Mouse (Mus musculus): ENCODE data around the gene Hoxc5. TPM values are rescaled to one million over a fixed set of nuclear protein-coding genes. Genes with fewer than 3 reads are reported as not detected.

Hoxc5 gene
- total and polyA plus RNA-seq, 2 experiments from 2014 or later, result 0.15 TPM; not detected in 1

DNA sequence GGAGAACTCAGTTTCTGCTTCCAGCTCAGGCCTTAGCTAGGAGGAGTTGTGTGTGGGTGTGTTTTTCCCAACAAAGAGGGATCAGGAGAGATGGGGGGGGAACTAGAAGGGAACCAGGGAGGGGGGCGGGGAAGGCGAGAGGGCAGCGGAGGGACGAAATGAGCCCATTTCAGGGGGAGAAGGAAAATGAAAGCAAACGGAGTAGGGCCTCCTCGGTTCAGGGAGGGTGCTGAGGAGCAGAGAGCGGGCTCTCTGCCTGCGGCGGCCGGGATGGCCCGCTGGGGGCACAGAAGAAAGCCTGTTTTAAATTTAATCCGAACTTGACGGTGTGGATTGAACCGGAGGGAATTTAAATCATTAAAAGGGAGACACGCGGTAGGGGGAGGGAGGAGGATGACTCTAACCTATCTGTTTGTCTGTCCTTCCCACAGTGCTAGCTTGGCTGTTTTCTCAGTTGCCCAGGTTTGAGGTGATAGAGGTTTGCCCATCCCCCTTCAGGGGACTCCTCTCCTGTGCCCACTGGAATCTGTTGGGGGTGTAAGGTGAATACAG, 10.3 kb downstream of the Hoxc5 start:
- H3K9ac ChIP-seq (replicated peaks; ENCODE audit: low read depth, low read length), result no peak overlapping the region
- no peak overlapping the region for H3K27ac ChIP-seq (ENCODE audit: low read depth)
- TF ChIP-seq EP300 (IDR thresholded peaks at IDR 0.05; ENCODE audit: low read depth), result no peak
- no peak for TF ChIP-seq CTCF (IDR thresholded peaks at IDR 0.05; ENCODE audit: low read depth)
- peak overlapping the region; percentile 31 for H3K4me3 ChIP-seq (ENCODE audit: low read depth, low read length)
- peaks cover 100% of the 10 kb centered on the region for H3K27me3 ChIP-seq (ENCODE audit: control insufficient read depth, insufficient read depth, low read length)
- H3K4me2 ChIP-seq (ENCODE audit: low read depth, low read length), result peak overlapping the region; percentile 47
- DNase-seq (ENCODE audit: low spot score) (no peak), ATAC-seq (ENCODE audit: insufficient read depth, low read depth) (no peak)
- peaks cover 12% of the 10 kb centered on the region for H3K4me1 ChIP-seq (ENCODE audit: control insufficient read depth, insufficient read depth)
- 2% methylated on average over 16 of the region's 16 CpGs for WGBS
- H3K9me3 ChIP-seq (replicated peaks; ENCODE audit: control insufficient read depth, low read length), result no peaks in the 10 kb centered on the region
- no peaks in the 10 kb centered on the region for H3K36me3 ChIP-seq (replicated peaks; ENCODE audit: control insufficient read depth, insufficient read depth, low read length)

DNA sequence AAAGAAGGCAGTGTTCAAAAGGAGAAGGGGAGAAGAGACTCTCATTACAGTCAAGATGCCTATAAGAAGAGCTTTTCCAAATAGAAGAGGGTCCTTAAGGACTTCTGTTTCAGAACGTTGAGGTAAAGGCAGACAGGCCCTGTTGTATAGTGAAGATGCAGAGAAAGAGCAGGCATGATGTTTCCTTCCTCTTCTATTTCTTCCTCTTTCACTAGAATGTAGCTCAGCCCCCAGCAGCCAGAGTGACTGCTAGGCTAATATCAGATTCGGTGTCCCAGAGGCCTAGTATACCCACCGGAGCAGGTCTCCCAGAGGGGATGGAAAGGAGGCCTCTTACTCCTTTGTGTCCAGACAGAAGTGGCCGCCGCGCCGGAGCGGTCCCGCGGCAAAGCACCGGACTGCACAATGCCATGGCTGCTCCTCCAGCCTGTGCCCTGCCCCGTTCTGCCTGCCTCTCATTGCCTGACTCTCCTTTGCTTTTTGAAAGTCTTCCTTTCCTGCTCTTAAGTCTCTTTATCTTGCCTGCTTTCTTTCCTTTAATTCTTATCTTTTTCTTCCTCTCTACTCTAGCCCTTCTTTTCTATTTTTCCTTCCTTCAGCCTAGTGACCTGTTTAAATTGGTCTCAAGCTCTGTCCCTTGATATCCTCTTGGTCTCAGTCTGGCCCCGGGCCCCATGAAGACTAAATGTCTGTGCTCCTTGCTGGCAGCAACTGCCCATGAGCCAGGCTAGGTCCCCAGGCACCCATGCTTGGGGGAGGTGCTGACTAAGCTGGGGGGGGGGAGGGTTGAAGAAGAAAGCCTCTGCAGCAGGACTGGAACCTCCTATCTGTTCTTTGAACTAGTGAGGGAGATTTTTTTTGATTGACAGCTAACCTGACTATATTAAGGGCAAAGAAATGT, 11.6 kb downstream of the Hoxc5 start:
- H3K36me3 ChIP-seq (replicated peaks; ENCODE audit: control insufficient read depth, insufficient read depth, low read length), result no peaks in the 10 kb centered on the region
- no peak overlapping the region for H3K4me3 ChIP-seq (ENCODE audit: low read depth, low read length)
- H3K9ac ChIP-seq (replicated peaks; ENCODE audit: low read depth, low read length), result no peak overlapping the region
- ATAC-seq (ENCODE audit: insufficient read depth, low read depth), result no peak
- H3K27ac ChIP-seq (ENCODE audit: low read depth), result no peak overlapping the region
- no peaks in the 10 kb centered on the region for H3K9me3 ChIP-seq (replicated peaks; ENCODE audit: control insufficient read depth, low read length)
- no peak for DNase-seq (ENCODE audit: low spot score)
- WGBS, result 16% methylated on average over 13 of the region's 13 CpGs
- no peak for TF ChIP-seq EP300 (IDR thresholded peaks at IDR 0.05; ENCODE audit: low read depth)
- TF ChIP-seq CTCF (IDR thresholded peaks at IDR 0.05; ENCODE audit: low read depth), result no peak
- H3K4me2 ChIP-seq (ENCODE audit: low read depth, low read length), result no peak overlapping the region
- H3K4me1 ChIP-seq (ENCODE audit: control insufficient read depth, insufficient read depth), result peaks cover 12% of the 10 kb centered on the region
- H3K27me3 ChIP-seq (ENCODE audit: control insufficient read depth, insufficient read depth, low read length), result peaks cover 100% of the 10 kb centered on the region

DNA sequence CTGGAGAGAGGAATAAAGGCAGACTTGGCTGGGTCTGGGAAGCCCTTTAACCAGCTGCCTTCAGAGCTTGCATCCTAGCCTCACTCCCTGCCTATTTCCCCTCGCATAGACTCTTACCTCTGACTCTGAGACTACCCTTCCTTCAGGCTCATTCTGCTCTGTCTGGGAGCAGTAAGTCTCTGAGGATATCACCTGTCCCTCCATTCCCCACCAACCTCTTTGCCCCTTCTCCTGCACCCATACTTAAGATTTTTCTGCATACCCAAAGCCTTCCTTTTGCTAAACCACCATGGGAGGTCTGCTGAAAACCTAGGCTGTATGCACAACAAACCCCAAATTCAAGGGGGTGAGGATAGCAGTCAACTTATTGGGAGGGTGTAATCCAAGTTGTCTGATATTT, 12.7 kb downstream of the Hoxc5 start:
- no peak overlapping the region for H3K9ac ChIP-seq (replicated peaks; ENCODE audit: low read depth, low read length)
- no peak overlapping the region for H3K4me3 ChIP-seq (ENCODE audit: low read depth, low read length)
- peaks cover 12% of the 10 kb centered on the region for H3K4me1 ChIP-seq (ENCODE audit: control insufficient read depth, insufficient read depth)
- H3K27ac ChIP-seq (ENCODE audit: low read depth), result no peak overlapping the region
- H3K36me3 ChIP-seq (replicated peaks; ENCODE audit: control insufficient read depth, insufficient read depth, low read length), result no peaks in the 10 kb centered on the region
- no peaks in the 10 kb centered on the region for H3K9me3 ChIP-seq (replicated peaks; ENCODE audit: control insufficient read depth, low read length)
- H3K27me3 ChIP-seq (ENCODE audit: control insufficient read depth, insufficient read depth, low read length), result peaks cover 99% of the 10 kb centered on the region
- ATAC-seq (ENCODE audit: insufficient read depth, low read depth) (no peak), DNase-seq (ENCODE audit: low spot score) (no peak)
- TF ChIP-seq EP300 (IDR thresholded peaks at IDR 0.05; ENCODE audit: low read depth) (no peak), CTCF (IDR thresholded peaks at IDR 0.05; ENCODE audit: low read depth) (no peak)
- H3K4me2 ChIP-seq (ENCODE audit: low read depth, low read length), result no peak overlapping the region
- 11% methylated on average over 1 of the region's 1 CpGs for whole genome bisulfite sequencing

DNA sequence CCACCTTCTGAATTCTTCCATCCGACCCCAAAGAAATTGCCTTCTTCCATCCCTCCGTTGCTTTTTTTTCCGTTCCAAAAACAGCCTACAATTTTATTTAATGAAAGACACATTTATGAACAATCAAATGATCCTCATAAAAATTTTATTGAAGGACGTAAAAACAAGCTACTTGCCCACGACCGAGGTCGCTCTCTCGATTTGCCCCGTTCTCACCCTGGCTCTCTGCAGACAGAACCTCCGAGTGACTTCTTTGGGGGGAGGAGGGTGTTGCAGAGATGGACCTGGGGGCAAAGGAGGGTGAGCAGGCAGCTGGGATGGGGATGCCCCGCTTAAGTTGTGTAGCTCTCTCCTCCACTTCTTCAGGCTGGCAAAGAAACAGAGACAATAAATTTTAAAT, 13.1 kb downstream of the Hoxc5 start:
- Histone ChIP-seq H3K4me3 (ENCODE audit: low read depth, low read length) (no peak overlapping the region), H3K4me1 (ENCODE audit: control insufficient read depth, insufficient read depth) (peaks cover 12% of the 10 kb centered on the region), H3K4me2 (ENCODE audit: low read depth, low read length) (no peak overlapping the region), H3K36me3 (replicated peaks; ENCODE audit: control insufficient read depth, insufficient read depth, low read length) (no peaks in the 10 kb centered on the region), H3K9me3 (replicated peaks; ENCODE audit: control insufficient read depth, low read length) (no peaks in the 10 kb centered on the region), H3K27ac (ENCODE audit: low read depth) (no peak overlapping the region), H3K9ac (replicated peaks; ENCODE audit: low read depth, low read length) (no peak overlapping the region), H3K27me3 (ENCODE audit: control insufficient read depth, insufficient read depth, low read length) (peaks cover 99% of the 10 kb centered on the region)
- 3% methylated on average over 11 of the region's 11 CpGs for WGBS
- no peak for DNase-seq (ENCODE audit: low spot score)
- no peak for ATAC-seq (ENCODE audit: insufficient read depth, low read depth)
- no peak for TF ChIP-seq EP300 (IDR thresholded peaks at IDR 0.05; ENCODE audit: low read depth)
- no peak for TF ChIP-seq CTCF (IDR thresholded peaks at IDR 0.05; ENCODE audit: low read depth)

DNA sequence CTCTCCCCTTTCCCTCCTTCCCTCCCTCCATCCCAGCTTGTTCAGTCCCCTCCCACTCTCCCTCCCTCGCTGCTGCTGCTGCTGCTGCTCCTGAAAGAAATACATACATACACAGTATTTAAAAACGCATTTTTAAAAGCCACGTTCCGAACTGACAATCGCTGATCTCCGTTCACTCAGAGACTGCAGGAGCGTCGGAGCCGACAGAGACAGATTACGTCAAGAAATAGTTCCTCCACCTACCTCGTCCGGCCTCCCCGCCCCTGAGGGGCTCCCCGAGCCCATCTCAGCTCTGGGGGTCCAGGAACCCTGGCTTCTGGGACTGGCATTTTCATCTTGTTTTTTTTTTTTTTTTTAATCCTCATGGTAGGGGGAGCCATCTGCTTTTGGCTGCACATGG, 13.7 kb downstream of the Hoxc5 start:
- ATAC-seq (ENCODE audit: insufficient read depth, low read depth), result no peak
- Histone ChIP-seq H3K4me2 (ENCODE audit: low read depth, low read length) (no peak overlapping the region), H3K4me1 (ENCODE audit: control insufficient read depth, insufficient read depth) (peaks cover 12% of the 10 kb centered on the region), H3K9me3 (replicated peaks; ENCODE audit: control insufficient read depth, low read length) (no peaks in the 10 kb centered on the region), H3K36me3 (replicated peaks; ENCODE audit: control insufficient read depth, insufficient read depth, low read length) (no peaks in the 10 kb centered on the region), H3K9ac (replicated peaks; ENCODE audit: low read depth, low read length) (no peak overlapping the region), H3K27me3 (ENCODE audit: control insufficient read depth, insufficient read depth, low read length) (peaks cover 99% of the 10 kb centered on the region), H3K4me3 (ENCODE audit: low read depth, low read length) (peak overlapping the region; percentile 29; the same call in 1 of the 2 replicates), H3K27ac (ENCODE audit: low read depth) (no peak overlapping the region)
- DNase-seq (ENCODE audit: low spot score), result no peak
- WGBS, result under 1% methylated on average over 14 of the region's 14 CpGs
- no peak for TF ChIP-seq CTCF (IDR thresholded peaks at IDR 0.05; ENCODE audit: low read depth)
- no peak for TF ChIP-seq EP300 (IDR thresholded peaks at IDR 0.05; ENCODE audit: low read depth)

All from heart, postnatal 0 days (tissue).